In the genomic region with DNA sequence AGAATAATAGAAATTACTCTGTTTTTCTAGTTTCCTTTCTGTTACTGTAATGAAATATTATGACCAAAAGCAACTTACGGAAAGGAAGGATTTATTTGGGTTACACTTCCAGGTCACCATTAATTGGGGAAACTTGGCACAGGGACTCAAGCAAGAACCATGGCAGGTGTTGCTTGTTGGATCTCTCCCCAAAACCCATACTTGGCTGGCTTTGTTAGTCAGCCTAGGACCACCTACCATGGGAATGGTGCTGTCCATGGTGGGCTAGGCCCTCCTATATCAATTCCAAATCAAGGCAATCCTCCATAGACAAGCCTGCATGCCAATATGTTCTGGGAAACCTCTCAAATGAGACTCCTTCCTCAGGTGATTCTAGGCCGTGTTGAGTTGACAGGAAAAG, we compare ENCODE assay signal across 16 mouse cellular contexts.
"Had no signal": no experiment of that assay in that cellular context is flagged by ENCODE, and none has a peak within 500 bp of the region (broad histone marks: within the 10 kb centered on the region; RNA-seq: fewer than 3 reads in every experiment).

No protein-coding gene starts in this region.

- H3K27ac ChIP-seq: macrophage; midbrain, embryonic 13.5 days; midbrain, embryonic 15.5 days; neural tube, embryonic 12.5 days; stomach, embryonic 15.5 days; stomach, postnatal 0 days had no signal

- H3K4me1 ChIP-seq: megakaryocyte, embryonic 14.5 days; midbrain, embryonic 13.5 days; midbrain, embryonic 15.5 days; neural tube, embryonic 12.5 days; stomach, embryonic 15.5 days had no signal

- ATAC-seq: liver, postnatal 0 days; midbrain, embryonic 13.5 days; midbrain, embryonic 15.5 days had no signal

- H3K9ac ChIP-seq: liver, postnatal 0 days; midbrain, embryonic 13.5 days; midbrain, embryonic 15.5 days; neural tube, embryonic 12.5 days; stomach, embryonic 15.5 days had no signal

- H3K9me3 ChIP-seq: megakaryocyte, embryonic 14.5 days; midbrain, embryonic 13.5 days; midbrain, embryonic 15.5 days; neural tube, embryonic 12.5 days; stomach, embryonic 15.5 days had no signal

- DNase-seq: liver, postnatal 0 days; lung, adult 2 months; lung, postnatal 10 days; lung, postnatal 36 days; right cerebral cortex, postnatal 14 days; thymus, adult 2 months; thymus, postnatal 25 days; thymus, postnatal 4 days had no signal

- H3K27me3 ChIP-seq: megakaryocyte, embryonic 14.5 days; midbrain, embryonic 13.5 days; midbrain, embryonic 15.5 days; neural tube, embryonic 12.5 days; stomach, embryonic 15.5 days had no signal

- H3K4me2 ChIP-seq: midbrain, embryonic 11.5 days; midbrain, embryonic 13.5 days; midbrain, embryonic 15.5 days; neural tube, embryonic 12.5 days; stomach, embryonic 15.5 days had no signal

- H3K4me3 ChIP-seq: midbrain, embryonic 13.5 days; midbrain, embryonic 15.5 days; neural tube, embryonic 12.5 days; stomach, embryonic 15.5 days had no signal

- H3K36me3 ChIP-seq: midbrain, embryonic 13.5 days; midbrain, embryonic 15.5 days; neural tube, embryonic 12.5 days; stomach, embryonic 15.5 days had no signal
